9 mouse cellular contexts compared by ENCODE assay signal in genomic region chr13:51792135-51792573, GRCm38 (mm10). TPM values are rescaled to one million over a fixed set of nuclear protein-coding genes. Genes with fewer than 3 reads are reported as not detected.
DNase-seq lines count a peak whose midpoint lies in the region; ATAC-seq and TF ChIP-seq lines count a peak whose summit lies in the region.
"Had no signal": no experiment of that assay in that cellular context is flagged by ENCODE, and none has a peak within 500 bp of the region (broad histone marks: within the 10 kb centered on the region; RNA-seq: fewer than 3 reads in every experiment).

No protein-coding gene starts in this region.

- peak overlapping the region; percentile 94 for H3K4me3 ChIP-seq in heart, embryonic 11.5 days (ENCODE audit: low read depth, low read length)
- peak overlapping the region; percentile 92 to 95 (median 93) for H3K4me3 ChIP-seq in CH12.LX (replicated peaks in 1 of 3; ENCODE audit: low read depth in 2 of 3, low read length in 2 of 3, poor library complexity in 1 of 3)
- peak overlapping the region; percentile 84 for H3K4me3 ChIP-seq in embryonic facial prominence, embryonic 14.5 days (ENCODE audit: low read depth, low read length)
- H3K4me3 ChIP-seq in hindbrain, postnatal 0 days (ENCODE audit: low read length) = peak overlapping the region; percentile 80
- H3K4me3 ChIP-seq in midbrain, embryonic 10.5 days = peak overlapping the region; percentile 91

- TF ChIP-seq EP300 in CH12.LX (IDR thresholded peaks at IDR 0.05; ENCODE audit: low read length) = no peak

- H3K79me2 ChIP-seq in CH12.LX (replicated peaks; ENCODE audit: control insufficient read depth, extremely low read depth, insufficient read depth, poor library complexity, severe bottlenecking) = peaks cover 40% of the 10 kb centered on the region

- H3K36me3 ChIP-seq in heart, embryonic 11.5 days (ENCODE audit: control insufficient read depth, insufficient read depth, low read length) = no peaks in the 10 kb centered on the region
- peaks cover 0 to 36% of the 10 kb centered on the region in 2 experiments for H3K36me3 ChIP-seq in CH12.LX (replicated peaks in 1 of 2; ENCODE audit: control insufficient read depth in 1 of 2, insufficient read depth in 1 of 2, low read length in 1 of 2)
- no peaks in the 10 kb centered on the region for H3K36me3 ChIP-seq in embryonic facial prominence, embryonic 14.5 days (ENCODE audit: control insufficient read depth, insufficient read depth, low read length)
- H3K36me3 ChIP-seq in hindbrain, postnatal 0 days (ENCODE audit: insufficient read depth, low read length) = no peaks in the 10 kb centered on the region
- H3K36me3 ChIP-seq in midbrain, embryonic 10.5 days = no peaks in the 10 kb centered on the region

- WGBS in heart, embryonic 11.5 days (ENCODE audit: insufficient replicate concordance) = 41% methylated on average over 11 of the region's 11 CpGs
- WGBS in embryonic facial prominence, embryonic 14.5 days = 27% methylated on average over 11 of the region's 11 CpGs
- 20% methylated on average over 11 of the region's 11 CpGs for WGBS in hindbrain, postnatal 0 days
- WGBS in midbrain, embryonic 10.5 days = 38% methylated on average over 11 of the region's 11 CpGs

- peak overlapping the region; percentile 98 for H3K4me2 ChIP-seq in heart, embryonic 11.5 days
- H3K4me2 ChIP-seq in CH12.LX (ENCODE audit: insufficient read depth, low read depth, poor library complexity, severe bottlenecking) = peak overlapping the region; percentile 65
- peak overlapping the region; percentile 97 for H3K4me2 ChIP-seq in embryonic facial prominence, embryonic 14.5 days (ENCODE audit: low read depth, low read length)
- H3K4me2 ChIP-seq in hindbrain, postnatal 0 days (ENCODE audit: low read depth, low read length) = peak overlapping the region; percentile 80

- intact Hi-C loops in heart, postnatal 36 days (cut with DNase I) = loop anchor here (2.0 to 5.0 kb wide), 2 partner anchors 19 to 60 kb away; no protein-coding TSS in a partner anchor

- peak overlapping the region; percentile 82 for H3K9ac ChIP-seq in heart, embryonic 11.5 days (ENCODE audit: low read depth, low read length)
- H3K9ac ChIP-seq in CH12.LX (ENCODE audit: insufficient read depth, low read depth) = peak overlapping the region; percentile 86
- peak overlapping the region; percentile 80; the same call in 1 of the 2 replicates for H3K9ac ChIP-seq in embryonic facial prominence, embryonic 14.5 days (ENCODE audit: low read depth, low read length)
- peak overlapping the region; percentile 81 for H3K9ac ChIP-seq in hindbrain, postnatal 0 days (replicated peaks; ENCODE audit: low read length)

- no peak for TF ChIP-seq CTCF in CH12.LX (conservative IDR thresholded peaks at IDR 0.05 in 1 of 2, IDR thresholded peaks at IDR 0.05 in 1 of 2; ENCODE audit: low read depth in 2 of 2, low read length in 2 of 2)
- TF ChIP-seq CTCF in hindbrain, postnatal 0 days (IDR thresholded peaks at IDR 0.05; ENCODE audit: low read depth) = no peak

- dilution Hi-C loops in CH12.LX (cut with MboI; ENCODE audit: extremely low pct_ligation_motif_present, extremely low pct_unique_long_range_greater_than_20kb, low sequenced_read_pairs) = no loop called here

- H3K9me3 ChIP-seq in heart, embryonic 11.5 days (replicated peaks; ENCODE audit: control insufficient read depth, low read length) = no peaks in the 10 kb centered on the region
- H3K9me3 ChIP-seq in CH12.LX (replicated peaks; ENCODE audit: low read length) = no peaks in the 10 kb centered on the region
- H3K9me3 ChIP-seq in embryonic facial prominence, embryonic 14.5 days (ENCODE audit: control insufficient read depth, low read length) = no peaks in the 10 kb centered on the region
- no peaks in the 10 kb centered on the region for H3K9me3 ChIP-seq in hindbrain, postnatal 0 days (ENCODE audit: low read length)
- no peaks in the 10 kb centered on the region for H3K9me3 ChIP-seq in midbrain, embryonic 10.5 days (replicated peaks)

- TF ChIP-seq POLR2A in CH12.LX (IDR thresholded peaks at IDR 0.05; ENCODE audit: low read depth, low read length) = no peak

- peaks cover 10% of the 10 kb centered on the region for H3K4me1 ChIP-seq in heart, embryonic 11.5 days (ENCODE audit: control insufficient read depth, insufficient read depth, low read length)
- H3K4me1 ChIP-seq in CH12.LX (ENCODE audit: control insufficient read depth in 1 of 2, insufficient read depth in 2 of 2) = peaks cover 17 to 60% of the 10 kb centered on the region in 2 experiments
- 0 out of 2 replicates have a peak, but pooled peaks cover 22% of the 10 kb centered on the region for H3K4me1 ChIP-seq in embryonic facial prominence, embryonic 14.5 days (ENCODE audit: control insufficient read depth, insufficient read depth, low read length)
- peaks cover 25% of the 10 kb centered on the region for H3K4me1 ChIP-seq in hindbrain, postnatal 0 days (ENCODE audit: insufficient read depth, low read length)
- H3K4me1 ChIP-seq in midbrain, embryonic 10.5 days = peaks cover 31% of the 10 kb centered on the region

- in situ Hi-C loops in CH12.LX (cut with MboI; ENCODE audit: low pct_ligation_motif_present, low pct_unique_long_range_greater_than_20kb, low sequenced_read_pairs) = no loop called here

- peaks cover 12% of the 10 kb centered on the region for H3K27me3 ChIP-seq in heart, embryonic 11.5 days (ENCODE audit: control insufficient read depth, insufficient read depth, low read length)
- no peaks in the 10 kb centered on the region for H3K27me3 ChIP-seq in CH12.LX (replicated peaks)
- H3K27me3 ChIP-seq in embryonic facial prominence, embryonic 14.5 days (replicated peaks; ENCODE audit: control insufficient read depth, insufficient read depth, low read length) = peaks cover 16% of the 10 kb centered on the region
- no peaks in the 10 kb centered on the region for H3K27me3 ChIP-seq in hindbrain, postnatal 0 days (ENCODE audit: insufficient read depth, low read length)
- H3K27me3 ChIP-seq in midbrain, embryonic 10.5 days (ENCODE audit: low read depth, poor library complexity, severe bottlenecking) = peaks cover 51% of the 10 kb centered on the region
- H3K27me3 ChIP-seq: Patski had no signal

- ATAC-seq in heart, embryonic 11.5 days (replicated peaks; ENCODE audit: insufficient number of reproducible peaks, low FRiP score, low TSS enrichment) = no peak
- ATAC-seq in embryonic facial prominence, embryonic 14.5 days (ENCODE audit: low read depth) = peak; percentile 55; the same call in 1 of the 2 replicates
- peak; percentile 52 for ATAC-seq in hindbrain, postnatal 0 days

- H3K27ac ChIP-seq in heart, embryonic 11.5 days (ENCODE audit: low read depth, low read length) = no peak overlapping the region
- H3K27ac ChIP-seq in CH12.LX (ENCODE audit: insufficient read depth, low read depth) = no peak overlapping the region
- H3K27ac ChIP-seq in embryonic facial prominence, embryonic 14.5 days (replicated peaks; ENCODE audit: low read depth, low read length) = no peak overlapping the region
- H3K27ac ChIP-seq in hindbrain, postnatal 0 days = peak overlapping the region; percentile 72; the same call in 1 of the 2 replicates
- no peak overlapping the region for H3K27ac ChIP-seq in midbrain, embryonic 10.5 days (replicated peaks)

- DNase-seq in heart, postnatal 36 days = no peak
- no peak for DNase-seq in CH12.LX (ENCODE audit: extremely low read depth)
- DNase-seq in embryonic facial prominence, embryonic 14.5 days (ENCODE audit: low spot score) = peak; percentile 58
- no peak for DNase-seq in hindbrain, postnatal 0 days (ENCODE audit: low spot score)
- no peak for DNase-seq in midbrain, embryonic 10.5 days (ENCODE audit: low spot score)
- DNase-seq in adrenal gland, postnatal 36 days = no peak
- DNase-seq in adrenal gland, postnatal 25 days = no peak

- TF ChIP-seq RAD21 in CH12.LX (IDR thresholded peaks at IDR 0.05; ENCODE audit: low read depth, low read length) = no peak

TF ChIP-seq in CH12.LX, 34 proteins besides CTCF, POLR2A, EP300 and RAD21:
- no peak for TF ChIP-seq USF2 (conservative IDR thresholded peaks at IDR 0.05; ENCODE audit: low read depth, low read length)
- 0 out of 2 replicates have a peak, but pooled peaks have one; percentile 45 for TF ChIP-seq SIN3A (IDR thresholded peaks at IDR 0.05; ENCODE audit: low read length)
TF ChIP-seq in CH12.LX: peak in this region for 1.

RNA-seq across cellular contexts. Expression of gene Sema4d, which starts 1.4 kb away (rescaled TPM):
- polyA plus RNA-seq in heart, embryonic 11.5 days (2014; fragmentation: Nextera tagmentation; extraction: Ambion mirVana) = 11.0 and 13.7 TPM in 2 replicates
- total RNA-seq in heart, postnatal 36 days (2021) = 10 to 100 TPM; 69.8 to 77.5 TPM
- total RNA-seq in CH12.LX (2012; rRNA removed) = 16.7 and 17.8 TPM in 2 replicates
- total RNA-seq in CH12.LX (2014; rRNA removed) = 9.8 and 12.8 TPM in 2 replicates
- polyA plus RNA-seq in CH12.LX (2012; ENCODE audit: insufficient read length, low read depth) = 57.6 and 67.1 TPM in 2 replicates
- polyA plus RNA-seq in embryonic facial prominence, embryonic 14.5 days (2014; fragmentation: Nextera tagmentation; extraction: Ambion mirVana) = 11.1 and 11.7 TPM in 2 replicates
- total RNA-seq in hindbrain, postnatal 0 days (2014; rRNA removed) = 19.7 and 33.1 TPM in 2 replicates
- 13.7 and 15.0 TPM in 2 replicates for polyA plus RNA-seq in hindbrain, postnatal 0 days (2015; fragmentation: Nextera tagmentation; extraction: Ambion mirVana)
- polyA plus RNA-seq in midbrain, embryonic 10.5 days (2016; fragmentation: Nextera tagmentation; extraction: Ambion mirVana) = 5.6 and 5.9 TPM in 2 replicates
- total RNA-seq in adrenal gland, postnatal 36 days (2021) = 10 to 100 TPM; 12.4 to 15.7 TPM
- 15.4 and 22.0 TPM in 2 replicates for total RNA-seq in adrenal gland, postnatal 25 days (2021)

RNA-seq across cellular contexts. Expression of gene Gadd45g, which starts 54.3 kb away (rescaled TPM):
- 45.3 and 48.9 TPM in 2 replicates for polyA plus RNA-seq in heart, embryonic 11.5 days (2014; fragmentation: Nextera tagmentation; extraction: Ambion mirVana)
- 10 to 100 TPM in 1 of 2 experiments, 1 to 10 TPM in 1; 9.5 to 10.7 TPM for total RNA-seq in heart, postnatal 36 days (2021)
- total RNA-seq in CH12.LX (2012; rRNA removed) = 1.2 and 2.7 TPM in 2 replicates
- total RNA-seq in CH12.LX (2014; rRNA removed) = 2.5 and 3.1 TPM in 2 replicates
- polyA plus RNA-seq in CH12.LX (2012; ENCODE audit: insufficient read length, low read depth) = 2.9 and 3.6 TPM in 2 replicates
- polyA plus RNA-seq in embryonic facial prominence, embryonic 14.5 days (2014; fragmentation: Nextera tagmentation; extraction: Ambion mirVana) = 53.3 and 57.3 TPM in 2 replicates
- total RNA-seq in hindbrain, postnatal 0 days (2014; rRNA removed) = 18.3 and 19.0 TPM in 2 replicates
- 38.6 and 43.3 TPM in 2 replicates for polyA plus RNA-seq in hindbrain, postnatal 0 days (2015; fragmentation: Nextera tagmentation; extraction: Ambion mirVana)
- polyA plus RNA-seq in midbrain, embryonic 10.5 days (2016; fragmentation: Nextera tagmentation; extraction: Ambion mirVana) = 192 and 243 TPM in 2 replicates
- total RNA-seq in adrenal gland, postnatal 36 days (2021) = 10 to 100 TPM; 71.8 to 72.5 TPM
- 15.2 and 29.0 TPM in 2 replicates for total RNA-seq in adrenal gland, postnatal 25 days (2021)
